Mouse (Mus musculus): ENCODE results near the gene Igsf21. TPM values are rescaled to one million over a fixed set of nuclear protein-coding genes. Genes with fewer than 3 reads are reported as not detected.
A peak's percentile ranks its signal among the peaks of the same experiment; 100 is the strongest.

The Igsf21 gene
- polyA plus RNA-seq, 1 experiment from 2014 or later: 12.7 TPM

DNA sequence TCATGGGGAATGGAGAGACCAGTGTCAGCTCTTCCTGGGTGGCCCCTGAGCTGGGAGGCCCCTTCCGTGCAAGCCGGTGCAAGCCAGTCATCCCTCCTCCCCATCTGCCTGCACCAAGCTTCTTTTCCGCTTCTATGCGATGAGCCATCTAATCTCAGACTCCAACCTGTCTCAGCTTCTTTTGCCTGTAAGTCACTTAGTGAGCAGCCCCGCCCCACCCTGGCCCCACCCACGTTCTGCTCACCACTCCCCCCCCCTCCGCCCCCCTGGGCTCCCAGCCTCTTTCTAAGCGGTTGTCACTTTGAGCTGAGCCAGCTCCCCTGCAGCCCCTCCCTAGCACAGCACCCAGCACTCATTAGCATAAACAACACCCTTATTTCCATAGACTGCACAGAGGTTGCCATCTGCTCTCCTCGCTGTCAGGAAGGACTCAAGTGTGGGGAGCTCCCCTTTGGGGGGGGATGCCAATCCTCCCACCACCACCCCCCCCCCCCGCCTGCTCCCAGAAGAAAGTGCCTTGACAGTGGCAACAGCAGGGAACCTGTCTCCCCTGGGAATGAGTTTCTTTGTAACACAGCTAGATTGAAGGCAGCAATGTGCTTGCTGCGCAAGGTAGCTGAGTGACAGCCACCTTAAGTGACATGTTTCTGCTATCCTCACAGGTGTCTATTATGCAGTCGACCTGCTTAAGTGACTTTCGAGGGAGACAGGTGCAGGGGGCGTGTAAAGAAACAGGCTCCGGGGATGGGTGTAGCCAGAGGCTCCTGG lies 176.8 kb downstream of the Igsf21 start:
- Histone ChIP-seq H3K4me3 (ENCODE audit: low read depth, low read length) (no peak overlapping the region), H3K4me1 (replicated peaks; ENCODE audit: control insufficient read depth, insufficient read depth, low read length) (peaks cover 4% of the 10 kb centered on the region; the same call in 1 of the 2 replicates), H3K36me3 (ENCODE audit: control insufficient read depth, insufficient read depth, low read length) (no peaks in the 10 kb centered on the region), H3K4me2 (ENCODE audit: low read depth, low read length, severe bottlenecking) (no peak overlapping the region), H3K27me3 (ENCODE audit: control insufficient read depth, insufficient read depth, low read length) (no peaks in the 10 kb centered on the region; the same call in 1 of the 2 replicates), H3K27ac (ENCODE audit: low read depth, low read length) (no peak overlapping the region; the same call in 1 of the 2 replicates), H3K9ac (ENCODE audit: low read length) (no peak overlapping the region), H3K9me3 (ENCODE audit: control insufficient read depth, low read length) (peaks cover 4% of the 10 kb centered on the region; the same call in 1 of the 2 replicates)
- peak; percentile 62 for DNase-seq (ENCODE audit: low spot score)
- ATAC-seq (replicated peaks; ENCODE audit: low FRiP score): peak; percentile 83
- 11% methylated on average over 15 of the region's 15 CpGs for WGBS

DNA sequence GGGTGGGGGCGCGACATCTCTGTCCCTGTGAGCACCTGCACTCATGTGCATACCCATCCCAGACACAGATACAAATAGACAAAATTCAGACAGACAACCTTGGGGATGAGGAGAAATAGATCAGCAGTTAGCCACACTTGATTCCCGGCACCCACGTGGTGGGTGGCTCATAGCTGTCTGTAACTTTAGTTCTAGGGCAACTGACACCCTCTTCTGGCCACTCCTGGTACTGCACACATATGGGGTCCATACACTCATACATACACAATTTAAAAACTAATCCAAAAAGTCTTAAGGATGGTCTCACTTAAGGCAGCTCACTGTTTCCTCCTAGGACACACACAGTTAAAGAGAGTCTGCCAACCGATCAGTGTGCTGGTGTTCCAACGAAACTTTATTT lies 178.1 kb downstream of the Igsf21 start:
- Histone ChIP-seq H3K9me3 (ENCODE audit: control insufficient read depth, low read length) (peaks cover 4% of the 10 kb centered on the region; the same call in 1 of the 2 replicates), H3K4me3 (ENCODE audit: low read depth, low read length) (no peak overlapping the region), H3K9ac (ENCODE audit: low read length) (no peak overlapping the region), H3K4me1 (replicated peaks; ENCODE audit: control insufficient read depth, insufficient read depth, low read length) (peaks cover 4% of the 10 kb centered on the region; the same call in 1 of the 2 replicates), H3K36me3 (ENCODE audit: control insufficient read depth, insufficient read depth, low read length) (no peaks in the 10 kb centered on the region), H3K27ac (ENCODE audit: low read depth, low read length) (no peak overlapping the region), H3K4me2 (ENCODE audit: low read depth, low read length, severe bottlenecking) (no peak overlapping the region), H3K27me3 (ENCODE audit: control insufficient read depth, insufficient read depth, low read length) (no peaks in the 10 kb centered on the region; the same call in 1 of the 2 replicates)
- ATAC-seq (replicated peaks; ENCODE audit: low FRiP score) (no peak), DNase-seq (ENCODE audit: low spot score) (no peak)
- 96% methylated on average over 6 of the region's 6 CpGs for whole genome bisulfite sequencing

DNA sequence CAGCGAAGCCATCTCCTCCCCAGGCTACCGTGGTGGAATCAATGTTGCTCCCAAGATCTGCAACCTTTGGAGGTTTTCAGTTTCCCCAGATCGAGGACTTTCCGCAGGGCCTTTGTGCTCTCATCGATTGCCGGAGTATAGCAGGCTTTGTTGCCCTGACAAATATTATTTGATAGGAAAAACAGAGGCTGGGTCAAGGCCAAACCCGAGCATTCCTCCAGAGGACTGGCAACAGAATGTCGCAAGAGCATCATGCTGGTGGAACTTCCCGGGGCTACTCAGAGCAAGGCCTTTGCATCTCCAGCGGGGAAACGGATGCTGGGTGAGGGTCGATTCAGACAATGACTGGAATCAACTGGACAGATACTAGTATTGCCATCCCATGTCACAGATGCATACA lies 180.6 kb downstream of the Igsf21 start:
- Histone ChIP-seq H3K4me3 (ENCODE audit: low read depth, low read length) (no peak overlapping the region), H3K4me1 (replicated peaks; ENCODE audit: control insufficient read depth, insufficient read depth, low read length) (peaks cover 1% of the 10 kb centered on the region; the same call in 1 of the 2 replicates), H3K4me2 (ENCODE audit: low read depth, low read length, severe bottlenecking) (no peak overlapping the region), H3K9me3 (ENCODE audit: control insufficient read depth, low read length) (peaks cover 4% of the 10 kb centered on the region; the same call in 1 of the 2 replicates), H3K27me3 (ENCODE audit: control insufficient read depth, insufficient read depth, low read length) (no peaks in the 10 kb centered on the region; the same call in 1 of the 2 replicates), H3K27ac (ENCODE audit: low read depth, low read length) (no peak overlapping the region), H3K36me3 (ENCODE audit: control insufficient read depth, insufficient read depth, low read length) (no peaks in the 10 kb centered on the region), H3K9ac (ENCODE audit: low read length) (no peak overlapping the region)
- ATAC-seq (replicated peaks; ENCODE audit: low FRiP score) (no peak), DNase-seq (ENCODE audit: low spot score) (no peak)
- 91% methylated on average over 12 of the region's 12 CpGs for WGBS

DNA sequence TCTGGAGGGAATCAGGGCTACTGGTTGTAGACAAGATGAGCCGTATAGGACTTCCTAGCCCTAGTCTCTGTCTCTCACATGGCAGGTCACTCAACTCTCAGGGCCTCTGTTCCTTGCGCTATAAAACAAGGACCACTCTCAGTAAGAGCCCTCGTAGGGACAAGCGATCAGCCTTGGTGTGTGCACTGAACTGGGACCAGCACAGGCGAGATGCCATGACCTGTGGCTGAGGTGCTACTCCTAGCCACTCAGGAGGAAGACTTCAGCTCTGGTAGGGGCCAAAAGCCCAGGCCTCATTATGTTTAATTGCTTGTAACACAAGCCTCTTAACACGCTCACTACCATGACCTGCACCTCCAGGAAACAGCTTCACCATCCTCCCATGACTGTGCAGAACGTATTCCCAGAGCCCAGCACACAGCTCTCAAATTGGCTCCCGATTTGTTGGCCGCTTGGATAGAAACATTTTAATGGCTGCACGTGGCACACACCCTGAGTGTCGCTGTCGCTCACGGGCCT lies 183.4 kb downstream of the Igsf21 start:
- no peaks in the 10 kb centered on the region for H3K36me3 ChIP-seq (ENCODE audit: control insufficient read depth, insufficient read depth, low read length)
- 87% methylated on average over 13 of the region's 13 CpGs for WGBS

DNA sequence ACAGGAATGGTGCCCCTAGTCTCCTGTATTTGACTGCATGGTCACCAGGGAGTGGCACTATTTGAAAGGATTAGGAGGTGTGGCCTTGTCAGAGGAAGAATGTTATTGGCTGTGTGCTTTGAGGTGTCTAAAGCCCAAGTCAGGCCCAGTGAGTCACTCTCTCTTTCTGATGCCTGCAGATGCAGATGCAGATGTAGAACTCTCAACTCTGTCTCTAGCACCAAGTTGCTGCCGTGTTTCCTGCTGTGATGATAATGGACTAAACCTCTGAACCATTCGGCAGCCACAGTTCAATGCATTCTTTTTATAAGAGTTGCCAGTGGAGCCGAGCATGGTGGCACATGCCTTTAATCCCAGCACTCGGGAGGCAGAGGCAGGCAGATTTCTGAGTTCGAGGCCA lies 186.3 kb downstream of the Igsf21 start:
- 87% methylated on average over 5 of the region's 5 CpGs for WGBS
- no peak for DNase-seq (ENCODE audit: low spot score)
- Histone ChIP-seq H3K36me3 (ENCODE audit: control insufficient read depth, insufficient read depth, low read length) (no peaks in the 10 kb centered on the region), H3K4me2 (ENCODE audit: low read depth, low read length, severe bottlenecking) (no peak overlapping the region), H3K9ac (ENCODE audit: low read length) (no peak overlapping the region), H3K4me1 (replicated peaks; ENCODE audit: control insufficient read depth, insufficient read depth, low read length) (no peaks in the 10 kb centered on the region), H3K9me3 (ENCODE audit: control insufficient read depth, low read length) (no peaks in the 10 kb centered on the region), H3K27me3 (ENCODE audit: control insufficient read depth, insufficient read depth, low read length) (no peaks in the 10 kb centered on the region), H3K4me3 (ENCODE audit: low read depth, low read length) (no peak overlapping the region), H3K27ac (ENCODE audit: low read depth, low read length) (no peak overlapping the region)
- ATAC-seq (replicated peaks; ENCODE audit: low FRiP score): no peak

More for the DNA sequence above, 183.4 kb downstream of the Igsf21 start:
- no peak overlapping the region for H3K4me2 ChIP-seq (ENCODE audit: low read depth, low read length, severe bottlenecking)
- no peak overlapping the region for H3K27ac ChIP-seq (ENCODE audit: low read depth, low read length)
- no peak overlapping the region for H3K4me3 ChIP-seq (ENCODE audit: low read depth, low read length)
- H3K9me3 ChIP-seq (ENCODE audit: control insufficient read depth, low read length): peaks cover under 1% of the 10 kb centered on the region; the same call in 1 of the 2 replicates
- no peak for ATAC-seq (replicated peaks; ENCODE audit: low FRiP score)
- H3K27me3 ChIP-seq (ENCODE audit: control insufficient read depth, insufficient read depth, low read length): no peaks in the 10 kb centered on the region
- no peak overlapping the region for H3K9ac ChIP-seq (ENCODE audit: low read length)
- DNase-seq (ENCODE audit: low spot score): no peak
- no peaks in the 10 kb centered on the region for H3K4me1 ChIP-seq (replicated peaks; ENCODE audit: control insufficient read depth, insufficient read depth, low read length)

DNA sequence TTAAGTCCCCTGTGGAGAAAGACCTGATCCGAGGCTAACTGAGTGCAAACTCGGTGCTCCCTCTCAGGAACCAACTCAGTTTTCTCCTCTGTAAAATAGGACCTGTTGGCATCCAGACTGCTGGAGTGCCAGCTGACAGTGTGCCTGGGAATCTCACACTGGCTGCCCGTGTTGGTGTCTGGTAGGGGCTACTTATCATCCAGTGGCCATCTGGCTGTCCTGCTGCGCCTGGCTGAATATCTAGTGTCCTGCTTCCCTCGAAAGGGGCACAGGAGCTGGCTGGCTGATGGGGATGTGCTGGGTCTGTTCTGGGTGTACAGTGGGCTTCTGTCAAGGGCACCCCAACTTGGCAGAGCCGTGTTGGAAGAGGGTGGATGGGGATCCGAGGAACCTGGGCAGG lies 193.5 kb downstream of the Igsf21 start:
- 81% methylated on average over 7 of the region's 7 CpGs for WGBS
- no peak overlapping the region for H3K4me3 ChIP-seq (ENCODE audit: low read depth, low read length)
- no peak overlapping the region for H3K27ac ChIP-seq (ENCODE audit: low read depth, low read length)
- ATAC-seq (replicated peaks; ENCODE audit: low FRiP score) (no peak), DNase-seq (ENCODE audit: low spot score) (no peak)
- peaks cover 3% of the 10 kb centered on the region; the same call in 1 of the 2 replicates for H3K9me3 ChIP-seq (ENCODE audit: control insufficient read depth, low read length)
- no peak overlapping the region for H3K9ac ChIP-seq (ENCODE audit: low read length)
- H3K27me3 ChIP-seq (ENCODE audit: control insufficient read depth, insufficient read depth, low read length): no peaks in the 10 kb centered on the region
- no peaks in the 10 kb centered on the region for H3K36me3 ChIP-seq (ENCODE audit: control insufficient read depth, insufficient read depth, low read length)
- no peak overlapping the region for H3K4me2 ChIP-seq (ENCODE audit: low read depth, low read length, severe bottlenecking)
- no peaks in the 10 kb centered on the region for H3K4me1 ChIP-seq (replicated peaks; ENCODE audit: control insufficient read depth, insufficient read depth, low read length)

DNA sequence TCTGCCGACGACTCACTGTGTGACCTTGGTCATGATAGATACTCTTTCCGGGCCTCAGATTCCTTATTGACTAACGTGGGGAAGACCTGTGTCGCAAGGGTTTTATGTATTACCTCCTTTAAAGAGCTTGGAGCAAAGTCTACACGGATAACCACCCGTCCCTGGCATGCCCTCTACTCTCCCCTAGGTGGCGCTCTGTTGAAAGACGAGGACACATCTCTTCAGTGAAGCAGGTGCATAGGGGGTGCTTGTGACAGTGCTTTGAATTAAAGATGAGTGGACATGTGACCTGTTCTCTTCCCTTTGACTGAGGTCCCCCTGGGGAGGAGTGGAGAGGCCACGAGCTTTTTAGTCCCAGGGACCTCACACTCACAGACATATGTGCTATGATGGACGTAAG lies 194.0 kb downstream of the Igsf21 start:
- Histone ChIP-seq H3K4me3 (ENCODE audit: low read depth, low read length) (no peak overlapping the region), H3K4me1 (replicated peaks; ENCODE audit: control insufficient read depth, insufficient read depth, low read length) (no peaks in the 10 kb centered on the region), H3K9me3 (ENCODE audit: control insufficient read depth, low read length) (peaks cover 3% of the 10 kb centered on the region; the same call in 1 of the 2 replicates), H3K4me2 (ENCODE audit: low read depth, low read length, severe bottlenecking) (no peak overlapping the region), H3K27ac (ENCODE audit: low read depth, low read length) (no peak overlapping the region), H3K27me3 (ENCODE audit: control insufficient read depth, insufficient read depth, low read length) (no peaks in the 10 kb centered on the region), H3K9ac (ENCODE audit: low read length) (no peak overlapping the region), H3K36me3 (ENCODE audit: control insufficient read depth, insufficient read depth, low read length) (no peaks in the 10 kb centered on the region)
- no peak for ATAC-seq (replicated peaks; ENCODE audit: low FRiP score)
- WGBS: 58% methylated on average over 11 of the region's 11 CpGs
- DNase-seq (ENCODE audit: low spot score): no peak

DNA sequence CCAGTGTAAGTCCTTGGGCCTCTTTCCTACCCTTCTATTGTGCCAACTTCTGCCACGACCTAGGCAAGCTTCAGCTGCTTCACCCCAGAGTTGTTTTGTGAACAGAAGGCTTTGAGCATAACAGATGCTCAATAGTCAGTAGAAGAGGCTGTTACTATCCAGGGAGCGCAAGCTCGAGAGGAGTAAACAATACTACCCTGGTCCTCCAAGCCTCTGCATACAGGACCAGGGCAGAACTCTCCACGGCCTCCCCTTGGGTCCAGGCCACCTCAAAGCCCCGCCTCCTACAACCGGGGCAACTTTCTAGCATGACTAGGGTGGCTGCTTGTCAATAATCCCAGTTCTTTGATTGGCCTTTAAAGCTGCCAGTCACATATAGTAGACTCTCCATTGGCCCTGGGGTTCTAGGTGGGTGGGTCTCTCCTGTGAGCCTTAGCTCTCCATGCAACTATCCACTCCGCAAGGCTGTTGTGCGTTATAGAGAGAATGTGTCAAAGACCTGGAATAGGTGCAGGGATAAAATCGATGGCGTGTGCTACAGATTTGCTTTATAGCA lies 198.7 kb downstream of the Igsf21 start:
- no peaks in the 10 kb centered on the region for H3K27me3 ChIP-seq (ENCODE audit: control insufficient read depth, insufficient read depth, low read length)
- WGBS: 68% methylated on average over 10 of the region's 10 CpGs
- no peaks in the 10 kb centered on the region for H3K36me3 ChIP-seq (ENCODE audit: control insufficient read depth, insufficient read depth, low read length)
- H3K4me1 ChIP-seq (replicated peaks; ENCODE audit: control insufficient read depth, insufficient read depth, low read length): no peaks in the 10 kb centered on the region
- ATAC-seq (replicated peaks; ENCODE audit: low FRiP score) (no peak), DNase-seq (ENCODE audit: low spot score) (no peak)
- no peak overlapping the region for H3K27ac ChIP-seq (ENCODE audit: low read depth, low read length)
- peaks cover 3% of the 10 kb centered on the region; the same call in 1 of the 2 replicates for H3K9me3 ChIP-seq (ENCODE audit: control insufficient read depth, low read length)
- no peak overlapping the region for H3K9ac ChIP-seq (ENCODE audit: low read length)
- no peak overlapping the region for H3K4me2 ChIP-seq (ENCODE audit: low read depth, low read length, severe bottlenecking)
- no peak overlapping the region for H3K4me3 ChIP-seq (ENCODE audit: low read depth, low read length)
